Mouse (Mus musculus) intestine, embryonic 14.5 days (tissue): ENCODE data around the gene Elovl3. TPM values are rescaled to one million over a fixed set of nuclear protein-coding genes. Genes with fewer than 3 reads are reported as not detected.
"Not testable (repeated sequence)": the region's sequence is repeated elsewhere in the genome, so short reads cannot be mapped to it uniquely, and the experiment has no call there.

Experiments used
- ATAC-seq: fragments of 200-750 bp; cut with Nextera tagmentation; replicated peaks from 2 replicates; pipeline ENCODE4 v1.8.0; 2017; ENCODE audit warnings: low read depth, moderate number of reproducible peaks, moderate TSS enrichment, moderate library complexity; ENCODE audit not compliant: low FRiP score, low TSS enrichment
- DNase-seq: peaks from one replicate; pipeline ENCODE4 v3.0.0-alpha.2; 2018; ENCODE audit warnings: low spot score
- H3K27ac ChIP-seq: fragments of 300-500 bp; sonication (generic); 2 replicates; pipeline ENCODE4 v1.5.1; 2014; ENCODE audit warnings: low read depth, mild to moderate bottlenecking, control low read depth
- H3K27me3 ChIP-seq: fragments of 300-500 bp; sonication (generic); replicated peaks from 2 replicates; pipeline ENCODE4 v1.6.1; 2014; ENCODE audit warnings: low read length, control low read depth; ENCODE audit not compliant: control insufficient read depth, insufficient read depth
- H3K36me3 ChIP-seq: fragments of 300-500 bp; sonication (generic); 2 replicates; pipeline ENCODE4 v1.6.1; 2014; ENCODE audit warnings: low read length, control low read depth; ENCODE audit not compliant: control insufficient read depth, insufficient read depth
- H3K4me1 ChIP-seq: fragments of 300-500 bp; sonication (generic); replicated peaks from 2 replicates; pipeline ENCODE4 v1.6.1; 2014; ENCODE audit warnings: low read length, control low read depth, mixed read lengths; ENCODE audit not compliant: control insufficient read depth, insufficient read depth
- H3K4me2 ChIP-seq: fragments of 300-500 bp; sonication (generic); 2 replicates; pipeline ENCODE4 v1.6.1; 2014; ENCODE audit warnings: low read length
- H3K4me3 ChIP-seq: fragments of 300-500 bp; sonication (generic); 2 replicates; pipeline ENCODE4 v1.5.1; 2014; ENCODE audit warnings: low read depth, low read length, control low read depth, mixed read lengths
- H3K9ac ChIP-seq: fragments of 300-500 bp; sonication (generic); 2 replicates; pipeline ENCODE4 v1.6.1; 2014; ENCODE audit warnings: mild to moderate bottlenecking, low read length
- H3K9me3 ChIP-seq: fragments of 300-500 bp; sonication (generic); 2 replicates; pipeline ENCODE4 v1.6.1; 2016; ENCODE audit warnings: low read length, control low read depth; ENCODE audit not compliant: control insufficient read depth
- WGBS: fragments of 180-500 bp; shearing (Covaris S2); extraction: QIAGEN DNeasy Blood & Tissue Kit; methylation state at CpG from one replicate; pipeline ENCODE4 v1.1.7; 2014; 5-methylcytosine and 5-hydroxymethylcytosine counted together
- polyA plus RNA-seq: library from polyadenylated mRNA; unstranded; fragments of >200 nt; fragmentation: Nextera tagmentation; extraction: Ambion mirVana; gene quantifications from 2 replicates; pipeline ENCODE4 v1.2.1, GENCODE M21; 2014

Gene Elovl3
- polyA plus RNA-seq, 1 experiment from 2014 or later: not detected

DNA sequence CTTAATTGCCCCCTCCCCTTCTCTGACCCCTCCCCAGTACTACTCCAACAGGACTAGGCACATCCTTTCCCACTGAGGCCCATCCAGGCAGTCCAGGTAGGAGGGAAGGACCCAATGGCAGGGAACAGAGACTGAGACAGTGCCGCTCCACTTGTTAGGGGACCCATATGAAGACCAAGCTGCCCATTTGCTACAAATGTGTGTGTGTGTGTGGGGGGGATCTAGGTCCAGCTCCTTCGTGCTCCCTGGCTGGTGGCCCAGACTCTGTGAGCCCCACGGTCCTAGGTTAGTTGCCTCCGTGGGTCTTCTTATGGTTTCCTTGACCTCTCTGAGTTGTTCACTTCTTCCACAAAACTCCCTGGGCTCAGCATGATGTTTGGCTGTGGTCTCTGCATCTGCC, 5.4 kb upstream of the Elovl3 start:
- no peak overlapping the region for H3K9ac ChIP-seq
- no peaks in the 10 kb centered on the region for H3K4me1 ChIP-seq
- no peak overlapping the region for H3K4me2 ChIP-seq
- DNase-seq: no peak
- ATAC-seq: no peak
- H3K27ac ChIP-seq: no peak overlapping the region
- H3K27me3 ChIP-seq: peaks cover 16% of the 10 kb centered on the region
- 87% methylated on average over 4 of the region's 4 CpGs for WGBS
- no peak overlapping the region for H3K4me3 ChIP-seq
- H3K9me3 ChIP-seq: no peaks in the 10 kb centered on the region
- no peaks in the 10 kb centered on the region for H3K36me3 ChIP-seq

- H3K9me3 ChIP-seq, H3K27ac ChIP-seq, H3K4me2 ChIP-seq, H3K4me3 ChIP-seq, DNase-seq, ATAC-seq, H3K9ac ChIP-seq, H3K4me1 ChIP-seq, H3K36me3 ChIP-seq: not testable (repeated sequence)
- 74% methylated on average over 6 of the region's 6 CpGs for WGBS
- peaks cover 44% of the 10 kb centered on the region for H3K27me3 ChIP-seq
Observed at GRCm38 (mm10) chr19:46129737-46130136, 2.0 kb upstream of the Elovl3 start.

- Histone ChIP-seq H3K4me3 (no peak overlapping the region; the same call in 1 of the 2 replicates), H3K4me1 (peaks cover 14% of the 10 kb centered on the region), H3K9me3 (no peaks in the 10 kb centered on the region), H3K4me2 (peak overlapping the region; percentile 46), H3K27me3 (peaks cover 58% of the 10 kb centered on the region), H3K9ac (no peak overlapping the region), H3K27ac (no peak overlapping the region), H3K36me3 (no peaks in the 10 kb centered on the region)
- DNase-seq: no peak
- 8% methylated on average over 7 of the region's 8 CpGs for WGBS
- no peak for ATAC-seq
Observed at GRCm38 (mm10) chr19:46131283-46131682, 414 bp upstream of the Elovl3 start.

DNA sequence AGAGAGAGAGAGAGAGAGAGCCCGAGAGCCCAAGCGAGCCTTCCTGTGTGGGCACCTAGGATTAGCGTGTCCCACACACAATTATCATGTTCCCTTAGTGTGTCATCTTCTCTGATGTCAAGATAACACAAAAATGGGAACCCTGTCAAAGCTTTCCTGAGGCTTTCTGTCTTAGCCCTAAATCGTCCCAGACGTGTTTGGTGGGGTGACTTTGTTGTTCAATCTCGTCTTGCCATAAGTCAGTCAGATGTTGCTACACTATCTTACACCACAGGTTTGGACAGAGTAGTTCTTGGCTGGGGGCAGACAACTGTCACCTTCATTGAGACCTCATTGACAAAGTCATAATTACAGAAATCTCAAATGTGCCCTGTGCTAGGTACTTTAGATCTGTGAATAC, 880 bp downstream of the Elovl3 start:
- H3K9ac ChIP-seq: no peak overlapping the region
- no peaks in the 10 kb centered on the region for H3K36me3 ChIP-seq
- H3K4me2 ChIP-seq: no peak overlapping the region
- no peak overlapping the region for H3K27ac ChIP-seq
- H3K4me1 ChIP-seq: peaks cover 25% of the 10 kb centered on the region
- no peaks in the 10 kb centered on the region for H3K9me3 ChIP-seq
- H3K4me3 ChIP-seq: no peak overlapping the region
- ATAC-seq (no peak), DNase-seq (no peak)
- WGBS: 50% methylated on average over 6 of the region's 6 CpGs
- peaks cover 71% of the 10 kb centered on the region for H3K27me3 ChIP-seq

DNA sequence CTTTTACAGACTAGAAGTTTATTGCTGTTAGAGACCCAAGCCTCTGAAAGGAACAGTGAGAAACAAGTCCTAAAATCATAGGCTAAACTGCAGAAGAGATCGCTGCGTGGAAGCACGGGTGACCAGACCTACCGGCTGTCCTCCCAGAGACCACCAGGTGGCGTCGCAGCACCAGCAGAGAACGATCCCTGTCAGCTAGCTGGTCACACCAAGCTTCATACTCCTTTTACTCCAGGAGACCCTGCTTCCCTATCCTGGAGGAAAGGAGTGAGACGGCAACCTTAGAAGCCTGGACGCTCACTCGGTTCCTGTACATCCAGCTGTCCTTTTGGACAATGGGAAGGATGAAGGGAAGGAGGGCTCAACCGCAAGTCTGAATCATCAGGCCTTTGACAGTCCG, 3.6 kb downstream of the Elovl3 start:
- peaks cover 84% of the 10 kb centered on the region for H3K27me3 ChIP-seq
- H3K36me3 ChIP-seq: no peaks in the 10 kb centered on the region
- peak overlapping the region; percentile 48 for H3K4me3 ChIP-seq
- H3K9me3 ChIP-seq: no peaks in the 10 kb centered on the region
- DNase-seq (peak; percentile 95), ATAC-seq (no peak; the same call in 1 of the 2 replicates)
- peaks cover 25% of the 10 kb centered on the region for H3K4me1 ChIP-seq
- WGBS: 2% methylated on average over 12 of the region's 12 CpGs
- no peak overlapping the region for H3K27ac ChIP-seq
- peak overlapping the region; percentile 100 for H3K4me2 ChIP-seq
- no peak overlapping the region for H3K9ac ChIP-seq

DNA sequence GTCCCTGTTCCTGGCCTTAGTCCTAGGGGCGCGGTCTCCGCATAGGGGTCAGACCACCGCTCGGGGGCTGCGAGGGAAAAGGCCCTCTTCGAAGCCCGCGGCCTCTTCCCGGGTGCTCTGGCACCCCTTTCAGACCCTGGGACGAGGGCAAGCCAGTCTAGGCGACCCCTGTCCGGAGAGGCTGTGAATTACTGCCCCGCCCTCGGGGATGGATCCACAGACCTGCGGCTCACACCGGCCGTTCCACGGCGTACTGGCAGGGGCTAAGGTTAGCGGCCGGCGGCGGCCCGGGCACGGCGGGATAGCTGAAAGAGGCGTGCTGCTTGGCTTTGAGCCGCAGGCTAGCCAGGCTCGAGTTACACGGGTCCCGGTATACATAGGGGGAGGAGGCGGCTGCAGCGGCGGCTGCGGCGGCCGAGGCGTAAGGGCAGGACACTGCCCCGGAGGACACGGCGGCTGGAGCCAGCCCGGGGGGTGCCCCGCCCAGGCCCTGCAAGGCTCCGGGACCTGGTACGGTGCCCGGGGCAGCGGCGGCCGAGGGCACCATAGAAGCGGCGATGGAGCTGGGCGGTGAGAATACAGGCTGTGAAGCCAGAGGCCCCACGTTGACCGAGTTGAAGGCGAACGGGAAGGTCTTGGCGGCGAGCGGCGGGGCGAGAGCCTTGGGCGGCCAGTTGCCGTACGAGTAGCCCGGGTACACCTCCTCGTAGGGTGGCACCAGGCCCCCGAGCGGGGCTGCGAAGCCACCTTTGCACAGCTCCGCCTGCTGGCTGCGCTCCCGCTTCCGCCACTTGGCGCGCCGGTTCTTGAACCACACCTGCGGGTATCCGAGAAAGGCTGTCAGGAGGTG, 4.3 kb downstream of the Elovl3 start:
- H3K4me3 ChIP-seq: peak overlapping the region; percentile 48
- no peaks in the 10 kb centered on the region for H3K9me3 ChIP-seq
- ATAC-seq (peak; percentile 47; the same call in 1 of the 2 replicates), DNase-seq (peak; percentile 81)
- peaks cover 25% of the 10 kb centered on the region for H3K4me1 ChIP-seq
- H3K4me2 ChIP-seq: peak overlapping the region; percentile 100
- H3K9ac ChIP-seq: peak overlapping the region; percentile 13; the same call in 1 of the 2 replicates
- peaks cover 79% of the 10 kb centered on the region for H3K27me3 ChIP-seq
- under 1% methylated on average over 78 of the region's 79 CpGs for WGBS
- no peaks in the 10 kb centered on the region for H3K36me3 ChIP-seq
- H3K27ac ChIP-seq: no peak overlapping the region

DNA sequence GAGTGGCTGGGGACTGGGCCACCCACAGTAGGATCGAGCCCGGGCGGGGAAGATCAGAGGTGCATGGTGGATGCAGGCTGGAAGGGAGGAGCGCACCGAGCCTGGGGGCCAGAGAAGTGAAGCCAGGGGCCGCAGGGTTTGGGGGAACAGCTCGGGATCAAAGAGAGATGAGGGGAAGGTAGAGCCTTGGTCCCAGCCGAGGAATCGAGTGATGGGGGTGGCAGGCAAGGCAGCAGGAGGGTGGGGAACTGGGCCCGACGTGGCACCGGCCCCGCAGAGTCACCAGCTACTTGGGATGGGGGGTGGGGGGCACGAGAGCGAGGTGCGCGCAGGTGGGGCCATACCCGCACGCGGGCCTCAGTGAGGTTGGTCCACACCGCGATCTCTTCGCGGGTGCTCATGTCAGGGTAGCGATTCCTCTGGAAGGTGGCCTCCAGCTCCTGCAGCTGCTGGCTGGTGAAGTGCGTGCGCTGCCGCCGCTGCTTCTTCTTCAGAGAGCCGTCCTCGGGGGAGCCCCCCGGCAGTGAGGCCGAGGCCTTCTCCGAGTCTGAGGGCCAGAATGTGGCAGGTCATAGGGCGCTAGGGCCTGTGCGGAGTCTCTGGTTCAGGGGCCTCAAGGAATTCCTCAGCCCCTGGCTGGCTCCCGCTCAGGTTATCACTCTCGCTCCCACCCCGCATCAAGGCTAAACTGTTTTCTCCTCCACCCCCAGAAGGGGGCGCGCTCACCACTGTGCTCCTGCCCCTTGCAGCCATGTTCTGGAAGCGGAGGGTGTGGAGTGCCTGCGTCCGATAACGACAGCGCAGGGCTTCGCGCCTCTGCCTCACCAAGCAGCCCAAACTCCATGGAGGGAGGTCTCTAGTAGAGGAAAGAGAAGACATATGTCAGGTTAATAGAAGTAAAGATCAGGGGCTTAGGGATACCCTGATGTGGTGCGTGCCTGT, 5.2 kb downstream of the Elovl3 start:
- no peaks in the 10 kb centered on the region for H3K36me3 ChIP-seq
- WGBS: 3% methylated on average over 49 of the region's 49 CpGs
- H3K27me3 ChIP-seq: peaks cover 78% of the 10 kb centered on the region
- no peak overlapping the region for H3K9ac ChIP-seq
- peak overlapping the region; percentile 100 for H3K4me2 ChIP-seq
- ATAC-seq (peak; percentile 51; the same call in 1 of the 2 replicates), DNase-seq (peak; percentile 84)
- peaks cover 21% of the 10 kb centered on the region for H3K4me1 ChIP-seq
- peak overlapping the region; percentile 48 for H3K4me3 ChIP-seq
- H3K27ac ChIP-seq: no peak overlapping the region
- H3K9me3 ChIP-seq: no peaks in the 10 kb centered on the region

- H3K4me3 ChIP-seq: no peak overlapping the region
- no peak overlapping the region for H3K4me2 ChIP-seq
- H3K36me3 ChIP-seq: no peaks in the 10 kb centered on the region
- H3K9me3 ChIP-seq: no peaks in the 10 kb centered on the region
- peaks cover 81% of the 10 kb centered on the region for H3K27me3 ChIP-seq
- H3K27ac ChIP-seq: no peak overlapping the region
- no peak overlapping the region for H3K9ac ChIP-seq
- ATAC-seq: no peak
- no peak for DNase-seq
- H3K4me1 ChIP-seq: peaks cover 19% of the 10 kb centered on the region
- 64% methylated on average over 2 of the region's 2 CpGs for WGBS
Observed at GRCm38 (mm10) chr19:46140324-46140723, 8.6 kb downstream of the Elovl3 start.
